In the genomic region with DNA sequence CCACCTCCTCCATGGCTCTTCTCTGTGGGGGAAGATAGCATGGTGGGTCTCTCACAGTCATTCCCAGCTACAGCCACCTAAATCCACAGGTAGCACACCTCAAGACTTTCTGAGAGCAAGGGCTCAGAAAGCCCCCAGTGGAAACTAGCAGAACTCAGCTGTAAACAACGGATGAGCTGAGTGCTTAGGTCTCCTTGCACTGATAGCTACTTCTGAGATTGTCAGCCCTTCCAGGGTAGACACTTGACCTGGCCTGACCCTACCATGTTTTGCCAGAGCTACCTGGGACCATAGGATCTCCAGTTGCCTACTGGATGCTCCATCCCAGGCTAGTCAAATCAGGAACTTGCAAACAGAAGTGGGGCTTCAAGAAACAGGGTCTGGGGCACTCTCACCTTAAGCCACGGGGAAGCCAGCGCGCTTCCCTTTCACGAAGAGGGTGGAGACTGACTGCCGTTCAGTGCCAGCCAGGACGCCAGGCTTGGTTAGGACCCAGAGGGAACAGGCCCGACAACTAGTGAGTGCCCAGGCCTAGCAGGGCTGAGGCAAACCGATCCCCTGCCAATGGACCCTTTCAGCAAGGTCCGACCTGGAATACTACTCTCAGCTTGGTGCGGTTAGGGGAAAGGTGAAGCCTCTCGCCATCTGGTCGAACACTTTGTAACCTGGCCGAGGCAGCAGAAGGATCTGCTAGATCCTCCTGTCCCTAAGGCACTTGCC, we compare ENCODE assay signal across 8 mouse cellular contexts. TPM values are rescaled to one million over a fixed set of nuclear protein-coding genes. Genes with fewer than 3 reads are reported as not detected.
DNase-seq lines count a peak whose midpoint lies in the region; ATAC-seq and TF ChIP-seq lines count a peak whose summit lies in the region.

No protein-coding gene starts in this region.

- DNase-seq in embryo, embryonic 10 days (ENCODE audit: low spot score): peak; percentile 25
- DNase-seq in embryo, embryonic 9.5 days (ENCODE audit: extremely low spot score): no peak
- peak; percentile 33 for DNase-seq in hindbrain, postnatal 0 days (ENCODE audit: low spot score)
- peak; percentile 29 for DNase-seq in lung, postnatal 0 days (ENCODE audit: low spot score)
- peak; percentile 59 for DNase-seq in stomach, postnatal 0 days (ENCODE audit: low spot score)
- no peak for DNase-seq in layer of hippocampus, adult 9-10 months (ENCODE audit: low spot score)

- peaks cover 47% of the 10 kb centered on the region for H3K79me3 ChIP-seq in C2C12 (ENCODE audit: low read depth)

- peaks cover 50% of the 10 kb centered on the region for H3K36me3 ChIP-seq in C2C12 (ENCODE audit: control insufficient read depth, insufficient read depth)
- H3K36me3 ChIP-seq in embryonic facial prominence, embryonic 12.5 days: peaks cover 44% of the 10 kb centered on the region
- H3K36me3 ChIP-seq in hindbrain, postnatal 0 days (ENCODE audit: insufficient read depth, low read length): peaks cover 35% of the 10 kb centered on the region
- H3K36me3 ChIP-seq in lung, postnatal 0 days (ENCODE audit: insufficient read depth, low read length): peaks cover 21% of the 10 kb centered on the region
- peaks cover 33% of the 10 kb centered on the region for H3K36me3 ChIP-seq in stomach, postnatal 0 days (ENCODE audit: control insufficient read depth, insufficient read depth, low read length)

- under 1% methylated on average over 14 of the region's 14 CpGs for WGBS in embryonic facial prominence, embryonic 12.5 days
- WGBS in hindbrain, postnatal 0 days: 2% methylated on average over 14 of the region's 14 CpGs
- 3% methylated on average over 14 of the region's 14 CpGs for WGBS in lung, postnatal 0 days
- 2% methylated on average over 14 of the region's 14 CpGs for WGBS in stomach, postnatal 0 days

- no peak for TF ChIP-seq CTCF in C2C12 (IDR thresholded peaks at IDR 0.05; ENCODE audit: control insufficient read depth, insufficient read depth, insufficient read length)
- 0 out of 2 replicates have a peak, but pooled peaks have one; percentile 3 for TF ChIP-seq CTCF in hindbrain, postnatal 0 days (IDR thresholded peaks at IDR 0.05; ENCODE audit: low read depth)
- 0 out of 2 replicates have a peak, but pooled peaks have one; percentile 0 for TF ChIP-seq CTCF in lung, postnatal 0 days (IDR thresholded peaks at IDR 0.05)
- no peak for TF ChIP-seq CTCF in stomach, postnatal 0 days (IDR thresholded peaks at IDR 0.05; ENCODE audit: low read depth)

- H3K27me3 ChIP-seq in C2C12 (ENCODE audit: control insufficient read depth, insufficient read depth, insufficient read length): no peaks in the 10 kb centered on the region
- H3K27me3 ChIP-seq in embryonic facial prominence, embryonic 12.5 days: no peaks in the 10 kb centered on the region
- no peaks in the 10 kb centered on the region for H3K27me3 ChIP-seq in hindbrain, postnatal 0 days (ENCODE audit: insufficient read depth, low read length)
- no peaks in the 10 kb centered on the region for H3K27me3 ChIP-seq in lung, postnatal 0 days (replicated peaks; ENCODE audit: insufficient read depth, low read length)
- H3K27me3 ChIP-seq in stomach, postnatal 0 days (ENCODE audit: control insufficient read depth, insufficient read depth, low read length): no peaks in the 10 kb centered on the region

- H3K9me3 ChIP-seq in embryonic facial prominence, embryonic 12.5 days: no peaks in the 10 kb centered on the region
- no peaks in the 10 kb centered on the region for H3K9me3 ChIP-seq in hindbrain, postnatal 0 days (ENCODE audit: low read length)
- H3K9me3 ChIP-seq in lung, postnatal 0 days (ENCODE audit: low read length): no peaks in the 10 kb centered on the region
- H3K9me3 ChIP-seq in stomach, postnatal 0 days (ENCODE audit: control insufficient read depth, low read length): no peaks in the 10 kb centered on the region

- peak overlapping the region; percentile 92 for H3K9ac ChIP-seq in embryonic facial prominence, embryonic 12.5 days
- H3K9ac ChIP-seq in hindbrain, postnatal 0 days (replicated peaks; ENCODE audit: low read length): peak overlapping the region; percentile 95
- H3K9ac ChIP-seq in lung, postnatal 0 days (replicated peaks; ENCODE audit: low read depth): peak overlapping the region; percentile 70
- peak overlapping the region; percentile 86 for H3K9ac ChIP-seq in stomach, postnatal 0 days (ENCODE audit: low read length)

- H3K79me2 ChIP-seq in C2C12 (ENCODE audit: control insufficient read depth, insufficient read depth): peaks cover 59% of the 10 kb centered on the region

- no peak for TF ChIP-seq EP300 in lung, postnatal 0 days (IDR thresholded peaks at IDR 0.05)
- TF ChIP-seq EP300 in stomach, postnatal 0 days (optimal IDR thresholded peaks at IDR 0.05): no peak

- H3K4me3 ChIP-seq in C2C12 (ENCODE audit: insufficient read depth, poor library complexity, severe bottlenecking): peak overlapping the region; percentile 96
- peak overlapping the region; percentile 83 for H3K4me3 ChIP-seq in embryonic facial prominence, embryonic 12.5 days
- peak overlapping the region; percentile 91 for H3K4me3 ChIP-seq in hindbrain, postnatal 0 days (ENCODE audit: low read length)
- peak overlapping the region; percentile 74 for H3K4me3 ChIP-seq in lung, postnatal 0 days (ENCODE audit: low read depth, low read length)
- H3K4me3 ChIP-seq in stomach, postnatal 0 days (ENCODE audit: low read depth, low read length): peak overlapping the region; percentile 86

- H3K27ac ChIP-seq in embryonic facial prominence, embryonic 12.5 days: peak overlapping the region; percentile 98
- peak overlapping the region; percentile 100 for H3K27ac ChIP-seq in hindbrain, postnatal 0 days
- peak overlapping the region; percentile 87 for H3K27ac ChIP-seq in lung, postnatal 0 days (ENCODE audit: low read length)
- peak overlapping the region; percentile 91 for H3K27ac ChIP-seq in stomach, postnatal 0 days (replicated peaks)

- peaks cover 38% of the 10 kb centered on the region for H3K4me1 ChIP-seq in embryonic facial prominence, embryonic 12.5 days
- peaks cover 27% of the 10 kb centered on the region for H3K4me1 ChIP-seq in hindbrain, postnatal 0 days (ENCODE audit: insufficient read depth, low read length)
- peaks cover 17% of the 10 kb centered on the region for H3K4me1 ChIP-seq in lung, postnatal 0 days (ENCODE audit: insufficient read depth, low read depth, low read length)
- peaks cover 9% of the 10 kb centered on the region for H3K4me1 ChIP-seq in stomach, postnatal 0 days (replicated peaks; ENCODE audit: control insufficient read depth, insufficient read depth)

- peak overlapping the region; percentile 97 for H3K4me2 ChIP-seq in embryonic facial prominence, embryonic 12.5 days (replicated peaks)
- peak overlapping the region; percentile 93 for H3K4me2 ChIP-seq in hindbrain, postnatal 0 days (ENCODE audit: low read depth, low read length)
- H3K4me2 ChIP-seq in lung, postnatal 0 days (replicated peaks; ENCODE audit: low read depth, low read length): peak overlapping the region; percentile 89
- peak overlapping the region; percentile 93 for H3K4me2 ChIP-seq in stomach, postnatal 0 days (replicated peaks; ENCODE audit: low read depth)

- ATAC-seq in embryonic facial prominence, embryonic 12.5 days (ENCODE audit: insufficient number of reproducible peaks, insufficient read depth, low FRiP score, low TSS enrichment): no peak
- ATAC-seq in hindbrain, postnatal 0 days: no peak
- ATAC-seq in lung, postnatal 0 days: no peak
- no peak for ATAC-seq in stomach, postnatal 0 days (ENCODE audit: low FRiP score, low TSS enrichment)

- peak overlapping the region; percentile 90 for H3ac ChIP-seq in C2C12 (ENCODE audit: control insufficient read depth, insufficient read length, low read depth)

TF ChIP-seq in C2C12, 6 proteins besides CTCF, POLR2A, EP300 and RAD21:
- TF ChIP-seq USF1 (IDR thresholded peaks at IDR 0.05; ENCODE audit: low read depth): no peak
- no peak for TF ChIP-seq MYOD1 (IDR thresholded peaks at IDR 0.05; ENCODE audit: control insufficient read depth, insufficient read length, low read depth)
- TF ChIP-seq CEBPB (IDR thresholded peaks at IDR 0.05; ENCODE audit: low read depth): no peak
- no peak for TF ChIP-seq FOSL1 (IDR thresholded peaks at IDR 0.05; ENCODE audit: insufficient read depth, low read length, poor library complexity, severe bottlenecking)

RNA-seq across cellular contexts. Expression of a gene that starts 1.4 kb away (rescaled TPM):
- polyA plus RNA-seq in C2C12 (2012; fragmentation: generic; extraction: Trizol): 199 TPM
- 74.2 and 77.0 TPM in 2 replicates for polyA plus RNA-seq in embryonic facial prominence, embryonic 12.5 days (2016; fragmentation: Nextera tagmentation; extraction: Ambion mirVana)
- total RNA-seq in hindbrain, postnatal 0 days (2014; rRNA removed): 474 and 499 TPM in 2 replicates
- polyA plus RNA-seq in hindbrain, postnatal 0 days (2015; fragmentation: Nextera tagmentation; extraction: Ambion mirVana): 48.9 and 54.4 TPM in 2 replicates
- 54.7 and 63.8 TPM in 2 replicates for polyA plus RNA-seq in lung, postnatal 0 days (2015; fragmentation: Nextera tagmentation; extraction: Ambion mirVana)
- 16.0 and 19.7 TPM in 2 replicates for polyA plus RNA-seq in stomach, postnatal 0 days (2015; fragmentation: Nextera tagmentation; extraction: Ambion mirVana)

RNA-seq across cellular contexts. Expression of a gene that starts 26.8 kb away (rescaled TPM):
- polyA plus RNA-seq in C2C12 (2012; fragmentation: generic; extraction: Trizol): 64.7 TPM
- 66.1 and 70.5 TPM in 2 replicates for polyA plus RNA-seq in embryonic facial prominence, embryonic 12.5 days (2016; fragmentation: Nextera tagmentation; extraction: Ambion mirVana)
- 36.3 and 48.5 TPM in 2 replicates for total RNA-seq in hindbrain, postnatal 0 days (2014; rRNA removed)
- 40.4 and 42.2 TPM in 2 replicates for polyA plus RNA-seq in hindbrain, postnatal 0 days (2015; fragmentation: Nextera tagmentation; extraction: Ambion mirVana)
- polyA plus RNA-seq in lung, postnatal 0 days (2015; fragmentation: Nextera tagmentation; extraction: Ambion mirVana): 40.5 and 43.1 TPM in 2 replicates
- 39.8 and 42.4 TPM in 2 replicates for polyA plus RNA-seq in stomach, postnatal 0 days (2015; fragmentation: Nextera tagmentation; extraction: Ambion mirVana)

RNA-seq across cellular contexts. Expression of a gene that starts 38.9 kb away (rescaled TPM):
- 187 TPM for polyA plus RNA-seq in C2C12 (2012; fragmentation: generic; extraction: Trizol)
- polyA plus RNA-seq in embryonic facial prominence, embryonic 12.5 days (2016; fragmentation: Nextera tagmentation; extraction: Ambion mirVana): 243 and 245 TPM in 2 replicates
- total RNA-seq in hindbrain, postnatal 0 days (2014; rRNA removed): 304 and 314 TPM in 2 replicates
- polyA plus RNA-seq in hindbrain, postnatal 0 days (2015; fragmentation: Nextera tagmentation; extraction: Ambion mirVana): 234 and 242 TPM in 2 replicates
- 121 and 131 TPM in 2 replicates for polyA plus RNA-seq in lung, postnatal 0 days (2015; fragmentation: Nextera tagmentation; extraction: Ambion mirVana)
- 94.5 and 98.6 TPM in 2 replicates for polyA plus RNA-seq in stomach, postnatal 0 days (2015; fragmentation: Nextera tagmentation; extraction: Ambion mirVana)

RNA-seq across cellular contexts. Expression of a gene that starts 39.0 kb away (rescaled TPM):
- 17.6 TPM for polyA plus RNA-seq in C2C12 (2012; fragmentation: generic; extraction: Trizol)
- polyA plus RNA-seq in embryonic facial prominence, embryonic 12.5 days (2016; fragmentation: Nextera tagmentation; extraction: Ambion mirVana): 47.0 and 47.2 TPM in 2 replicates
- total RNA-seq in hindbrain, postnatal 0 days (2014; rRNA removed): 93.6 and 97.0 TPM in 2 replicates
- 94.6 and 107 TPM in 2 replicates for polyA plus RNA-seq in hindbrain, postnatal 0 days (2015; fragmentation: Nextera tagmentation; extraction: Ambion mirVana)
- polyA plus RNA-seq in lung, postnatal 0 days (2015; fragmentation: Nextera tagmentation; extraction: Ambion mirVana): 22.5 and 26.4 TPM in 2 replicates
- 18.1 and 23.2 TPM in 2 replicates for polyA plus RNA-seq in stomach, postnatal 0 days (2015; fragmentation: Nextera tagmentation; extraction: Ambion mirVana)

Comparison
In these comparisons a context has a peak if more than half of its experiments do, and no peak if none do; other contexts are left out.
1. DNase-seq: peak in embryo, embryonic 10 days (single experiment), hindbrain, postnatal 0 days (single experiment), lung, postnatal 0 days (single experiment) and stomach, postnatal 0 days (single experiment); none in embryo, embryonic 9.5 days (single experiment) and layer of hippocampus, adult 9-10 months (single experiment).
2. CTCF ChIP-seq: peak in hindbrain, postnatal 0 days (single experiment) and lung, postnatal 0 days (single experiment); none in C2C12 (single experiment) and stomach, postnatal 0 days (single experiment).
3. Peak in every context shown above with its lines, with median percentiles within 50 percentile points of each other: H3K4me3 ChIP-seq, H3K27ac ChIP-seq, H3K4me2 ChIP-seq and H3K9ac ChIP-seq.